ENCODE assay signal across 8 mouse cellular contexts in the genomic region with DNA sequence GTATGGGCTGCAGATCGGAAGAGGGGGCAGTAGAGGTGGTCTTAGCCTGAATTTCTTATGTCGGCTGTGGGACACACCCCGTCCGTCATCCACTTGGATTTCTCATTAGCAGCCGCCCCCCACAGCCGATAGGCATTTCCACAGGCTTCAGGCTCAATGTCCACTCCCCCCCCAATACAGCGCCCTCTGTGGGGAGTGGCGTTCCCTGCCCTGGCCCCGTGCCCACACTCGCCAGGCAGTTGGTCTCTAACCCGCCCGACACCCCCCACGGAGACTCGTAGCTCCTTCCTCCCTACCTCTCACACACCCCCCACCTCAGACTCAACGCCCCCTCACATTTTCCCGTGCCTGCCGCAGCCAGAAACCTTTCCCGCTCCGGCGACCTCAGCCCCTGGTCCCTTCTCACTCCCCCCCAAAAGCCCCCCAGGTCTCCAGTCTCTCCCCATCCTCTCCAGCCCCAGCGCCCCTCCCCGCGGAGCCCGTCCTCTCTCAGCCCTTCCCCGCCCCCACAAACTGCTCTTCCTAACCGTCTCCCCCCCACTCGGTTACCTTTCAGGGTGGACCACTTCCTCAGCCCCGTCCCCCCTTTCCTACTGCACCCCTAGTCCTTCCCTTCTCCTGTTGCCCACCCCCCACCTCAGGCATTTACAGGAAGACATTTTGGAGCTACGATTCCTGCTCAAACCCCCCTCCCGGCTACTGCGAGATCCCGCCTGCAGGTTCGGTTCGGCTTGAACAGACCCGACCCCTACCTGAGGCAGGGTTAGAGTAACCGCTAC. TPM values are rescaled to one million over a fixed set of nuclear protein-coding genes. Genes with fewer than 3 reads are reported as not detected.
A peak's percentile ranks its signal among the peaks of the same experiment; 100 is the strongest.
DNase-seq lines count a peak whose midpoint lies in the region; ATAC-seq and TF ChIP-seq lines count a peak whose summit lies in the region.

No protein-coding gene starts in this region.

- peaks cover 21% of the 10 kb centered on the region; the same call in 1 of the 2 replicates for H3K36me3 ChIP-seq in limb, embryonic 12.5 days
- no peaks in the 10 kb centered on the region for H3K36me3 ChIP-seq in midbrain, embryonic 12.5 days
- peaks cover 1% of the 10 kb centered on the region; the same call in 1 of the 2 replicates for H3K36me3 ChIP-seq in spleen, adult 2 months (ENCODE audit: control insufficient read depth, insufficient read depth, low read length)

- peak overlapping the region; percentile 67 for H3K4me2 ChIP-seq in limb, embryonic 12.5 days
- H3K4me2 ChIP-seq in midbrain, embryonic 12.5 days (replicated peaks): peak overlapping the region; percentile 58

- DNase-seq in CD4-positive, CD25-positive, alpha-beta regulatory T cell, adult 2 months (ENCODE audit: low read depth, low spot score): peak; percentile 45
- peak; percentile 49 to 66 for DNase-seq in cerebellum, postnatal 4 days (ENCODE audit: low spot score in 2 of 2)
- peak; percentile 46 to 57 for DNase-seq in gastrocnemius, postnatal 4 days (ENCODE audit: low spot score in 2 of 2)
- DNase-seq in kidney, adult 11 months: peak; percentile 66
- DNase-seq in spleen, adult 2 months (ENCODE audit: low read depth in 1 of 2, low spot score in 2 of 2): peak in 1 of 2 experiments; percentile 21

- H3K9ac ChIP-seq in limb, embryonic 12.5 days (replicated peaks): peak overlapping the region; percentile 74
- peak overlapping the region; percentile 68 for H3K9ac ChIP-seq in midbrain, embryonic 12.5 days (replicated peaks)

- TF ChIP-seq POLR2A in spleen, adult 2 months (IDR thresholded peaks at IDR 0.05; ENCODE audit: low read depth, low read length): no peak

- peak overlapping the region; percentile 55 for H3K4me3 ChIP-seq in limb, embryonic 12.5 days (replicated peaks)
- peak overlapping the region; percentile 57 for H3K4me3 ChIP-seq in midbrain, embryonic 12.5 days
- peak overlapping the region; percentile 73 for H3K4me3 ChIP-seq in spleen, adult 2 months (ENCODE audit: extremely low read depth, insufficient read depth, insufficient read length)

- TF ChIP-seq CTCF in spleen, adult 2 months (IDR thresholded peaks at IDR 0.05; ENCODE audit: extremely low read depth, insufficient read depth, insufficient read length, insufficient replicate concordance): no peak

- H3K27ac ChIP-seq in limb, embryonic 12.5 days: peak overlapping the region; percentile 80
- H3K27ac ChIP-seq in midbrain, embryonic 12.5 days (replicated peaks): peak overlapping the region; percentile 60; the same call in 1 of the 2 replicates
- H3K27ac ChIP-seq in spleen, adult 2 months (ENCODE audit: insufficient read depth, low read length): peak overlapping the region; percentile 56; the same call in 1 of the 2 replicates

- ATAC-seq in CD4-positive, CD25-positive, alpha-beta regulatory T cell, adult 4 months: no peak
- peak; percentile 7; the same call in 1 of the 2 replicates for ATAC-seq in limb, embryonic 12.5 days (ENCODE audit: insufficient number of reproducible peaks, insufficient read depth, low FRiP score, low TSS enrichment, low read depth)
- ATAC-seq in midbrain, embryonic 12.5 days (ENCODE audit: low FRiP score, low read depth): peak; percentile 38

- WGBS in limb, embryonic 12.5 days: 22% methylated on average over 35 of the region's 36 CpGs
- 24% methylated on average over 35 of the region's 36 CpGs for WGBS in midbrain, embryonic 12.5 days
- WGBS in spleen, adult 2 months: 38% methylated on average over 36 of the region's 36 CpGs

- peaks cover 29% of the 10 kb centered on the region; the same call in 1 of the 2 replicates for H3K27me3 ChIP-seq in limb, embryonic 12.5 days
- peaks cover 3% of the 10 kb centered on the region; the same call in 1 of the 2 replicates for H3K27me3 ChIP-seq in midbrain, embryonic 12.5 days
- H3K27me3 ChIP-seq in spleen, adult 2 months (ENCODE audit: control insufficient read depth, insufficient read depth, low read length): no peaks in the 10 kb centered on the region

- peaks cover 14% of the 10 kb centered on the region for H3K4me1 ChIP-seq in limb, embryonic 12.5 days (replicated peaks)
- H3K4me1 ChIP-seq in midbrain, embryonic 12.5 days: peaks cover 11% of the 10 kb centered on the region
- H3K4me1 ChIP-seq in spleen, adult 2 months (ENCODE audit: control insufficient read depth, insufficient read depth, insufficient read length): peaks cover 2% of the 10 kb centered on the region; the same call in 1 of the 2 replicates

- H3K9me3 ChIP-seq in limb, embryonic 12.5 days: no peaks in the 10 kb centered on the region
- no peaks in the 10 kb centered on the region for H3K9me3 ChIP-seq in midbrain, embryonic 12.5 days

RNA-seq across cellular contexts. Expression of a gene that starts 1.5 kb away (rescaled TPM):
- 10 to 100 TPM; 13.1 to 21.1 TPM for polyA plus RNA-seq in CD4-positive, CD25-positive, alpha-beta regulatory T cell, adult 4 months (2017; shearing (Covaris generic))
- 10 to 100 TPM; 24.1 to 24.5 TPM for total RNA-seq in gastrocnemius, postnatal 4 days (2021)
- 43.6 and 44.8 TPM in 2 replicates for polyA plus RNA-seq in limb, embryonic 12.5 days (2016; fragmentation: Nextera tagmentation; extraction: Ambion mirVana)
- 36.6 and 39.2 TPM in 2 replicates for polyA plus RNA-seq in midbrain, embryonic 12.5 days (2016; fragmentation: Nextera tagmentation; extraction: Ambion mirVana)
- polyA plus RNA-seq in spleen, adult 2 months (2012; rRNA removed): 15.9 and 16.3 TPM in 2 replicates

RNA-seq across cellular contexts. Expression of a gene that starts 10.0 kb away (rescaled TPM):
- 100 to 1,000 TPM; 348 to 429 TPM for polyA plus RNA-seq in CD4-positive, CD25-positive, alpha-beta regulatory T cell, adult 4 months (2017; shearing (Covaris generic))
- total RNA-seq in gastrocnemius, postnatal 4 days (2021): 100 to 1,000 TPM; 151 to 172 TPM
- 567 and 579 TPM in 2 replicates for polyA plus RNA-seq in limb, embryonic 12.5 days (2016; fragmentation: Nextera tagmentation; extraction: Ambion mirVana)
- 572 and 581 TPM in 2 replicates for polyA plus RNA-seq in midbrain, embryonic 12.5 days (2016; fragmentation: Nextera tagmentation; extraction: Ambion mirVana)
- polyA plus RNA-seq in spleen, adult 2 months (2012; rRNA removed): 66.2 and 66.3 TPM in 2 replicates

RNA-seq across cellular contexts. Expression of a gene that starts 29.8 kb away (rescaled TPM):
- polyA plus RNA-seq in CD4-positive, CD25-positive, alpha-beta regulatory T cell, adult 4 months (2017; shearing (Covaris generic)): 1 to 10 TPM in 1 of 2 experiments, under 1 TPM in 1; 0.98 to 1.2 TPM
- 100 to 1,000 TPM; 699 to 712 TPM for total RNA-seq in gastrocnemius, postnatal 4 days (2021)
- 12.8 and 14.2 TPM in 2 replicates for polyA plus RNA-seq in limb, embryonic 12.5 days (2016; fragmentation: Nextera tagmentation; extraction: Ambion mirVana)
- polyA plus RNA-seq in midbrain, embryonic 12.5 days (2016; fragmentation: Nextera tagmentation; extraction: Ambion mirVana): 2.8 and 3.4 TPM in 2 replicates
- polyA plus RNA-seq in spleen, adult 2 months (2012; rRNA removed): 0.14 and 0.54 TPM in 2 replicates

RNA-seq across cellular contexts. Expression of a gene that starts 43.0 kb away (rescaled TPM):
- polyA plus RNA-seq in CD4-positive, CD25-positive, alpha-beta regulatory T cell, adult 4 months (2017; shearing (Covaris generic)): not detected
- total RNA-seq in gastrocnemius, postnatal 4 days (2021): 1 to 10 TPM; 1.6 to 2.0 TPM
- 0.14 TPM in 1 of 2 replicates, not detected in the other for polyA plus RNA-seq in limb, embryonic 12.5 days (2016; fragmentation: Nextera tagmentation; extraction: Ambion mirVana)
- polyA plus RNA-seq in midbrain, embryonic 12.5 days (2016; fragmentation: Nextera tagmentation; extraction: Ambion mirVana): not detected in 2 replicates
- polyA plus RNA-seq in spleen, adult 2 months (2012; rRNA removed): 2.8 and 4.2 TPM in 2 replicates
